Mouse (Mus musculus): ENCODE data around the gene Gm5460.

Gene Gm5460

GRCm38 (mm10) chr14:34075346-34075745 is 58.8 kb downstream of the Gm5460 start:
- DNase-seq (ENCODE audit: extremely low read depth, low read depth): no peak

GRCm38 (mm10) chr14:34077222-34077621 is 60.7 kb downstream of the Gm5460 start:
- DNase-seq (ENCODE audit: extremely low read depth, low read depth): no peak

- no peak for DNase-seq (ENCODE audit: extremely low read depth, low read depth)
Observed at GRCm38 (mm10) chr14:34078293-34078692, 61.7 kb downstream of the Gm5460 start.

- DNase-seq (ENCODE audit: extremely low read depth, low read depth): peak; percentile 16
Observed at GRCm38 (mm10) chr14:34080321-34080997, 63.9 kb downstream of the Gm5460 start.

GRCm38 (mm10) chr14:34085731-34086130 is 69.2 kb downstream of the Gm5460 start, which contains the start of gene Anxa8:
Anxa8 (plus strand) TSS chr14:34085981.
- DNase-seq (ENCODE audit: extremely low read depth, low read depth): no peak

- DNase-seq (ENCODE audit: extremely low read depth, low read depth): no peak
Observed at GRCm38 (mm10) chr14:34086806-34087205, 70.2 kb downstream of the Gm5460 start.

GRCm38 (mm10) chr14:34087856-34088398 is 71.4 kb downstream of the Gm5460 start:
- no peak for DNase-seq (ENCODE audit: extremely low read depth, low read depth)

GRCm38 (mm10) chr14:34089796-34090195 is 73.2 kb downstream of the Gm5460 start:
- DNase-seq (ENCODE audit: extremely low read depth, low read depth): no peak

GRCm38 (mm10) chr14:34091475-34091874 is 74.9 kb downstream of the Gm5460 start:
- DNase-seq (ENCODE audit: extremely low read depth, low read depth): no peak

GRCm38 (mm10) chr14:34092856-34093255 is 76.3 kb downstream of the Gm5460 start:
- no peak for DNase-seq (ENCODE audit: extremely low read depth, low read depth)

- DNase-seq (ENCODE audit: extremely low read depth, low read depth): no peak
Observed at GRCm38 (mm10) chr14:34096161-34096560, 79.6 kb downstream of the Gm5460 start.
